Mouse (Mus musculus): ENCODE measurements around the gene Ets2. TPM values are rescaled to one million over a fixed set of nuclear protein-coding genes. Genes with fewer than 3 reads are reported as not detected.

Gene Ets2
- polyA plus RNA-seq, 2 experiments: 7.4 to 7.5 TPM

GRCm38 (mm10) chr16:95667395-95668150 lies 34.3 kb upstream of the Ets2 start:
- TF ChIP-seq EP300 (IDR thresholded peaks at IDR 0.05; ENCODE audit: low read depth) (no peak), CTCF (IDR thresholded peaks at IDR 0.05; ENCODE audit: low read depth) (no peak)
- H3K9ac ChIP-seq (replicated peaks): no peak overlapping the region
- peaks cover 0 to 2% of the 10 kb centered on the region in 2 experiments; a peak in 2 of 4 replicates for H3K4me1 ChIP-seq (replicated peaks; ENCODE audit: control insufficient read depth in 2 of 2, insufficient read depth in 2 of 2, low read length in 1 of 2)
- ATAC-seq (ENCODE audit: insufficient read depth) (no peak), DNase-seq (ENCODE audit: low read depth in 3 of 3, low spot score in 3 of 3) (no peak)
- no peak overlapping the region for H3K4me2 ChIP-seq (ENCODE audit: low read depth)
- no peaks in the 10 kb centered on the region for H3K36me3 ChIP-seq (replicated peaks; ENCODE audit: control insufficient read depth, insufficient read depth, low read depth)
- no peak overlapping the region for H3K4me3 ChIP-seq (ENCODE audit: insufficient read depth in 1 of 2, low read depth in 2 of 2, low read length in 2 of 2)
- H3K27ac ChIP-seq: no peak overlapping the region
- H3K9me3 ChIP-seq (ENCODE audit: control insufficient read depth, low read length): no peaks in the 10 kb centered on the region
- 54% methylated on average over 11 of the region's 11 CpGs for WGBS (ENCODE audit: insufficient replicate concordance)
- H3K27me3 ChIP-seq (ENCODE audit: control insufficient read depth, insufficient read depth, low read length): no peaks in the 10 kb centered on the region

GRCm38 (mm10) chr16:95668151-95668993 lies 33.5 kb upstream of the Ets2 start:
- TF ChIP-seq CTCF (IDR thresholded peaks at IDR 0.05; ENCODE audit: low read depth): no peak
- no peak for TF ChIP-seq EP300 (IDR thresholded peaks at IDR 0.05; ENCODE audit: low read depth)
- Histone ChIP-seq H3K27me3 (ENCODE audit: control insufficient read depth, insufficient read depth, low read length) (no peaks in the 10 kb centered on the region), H3K9me3 (ENCODE audit: control insufficient read depth, low read length) (no peaks in the 10 kb centered on the region), H3K4me1 (replicated peaks; ENCODE audit: control insufficient read depth in 2 of 2, insufficient read depth in 2 of 2, low read length in 1 of 2) (peaks cover 0 to 2% of the 10 kb centered on the region in 2 experiments; a peak in 2 of 4 replicates), H3K27ac (no peak overlapping the region), H3K4me2 (ENCODE audit: low read depth) (no peak overlapping the region), H3K4me3 (ENCODE audit: insufficient read depth in 1 of 2, low read depth in 2 of 2, low read length in 2 of 2) (no peak overlapping the region), H3K36me3 (replicated peaks; ENCODE audit: control insufficient read depth, insufficient read depth, low read depth) (no peaks in the 10 kb centered on the region), H3K9ac (replicated peaks) (no peak overlapping the region)
- no peak for ATAC-seq (ENCODE audit: insufficient read depth)
- DNase-seq (ENCODE audit: low read depth in 3 of 3, low spot score in 3 of 3): no peak
- 63% methylated on average over 19 of the region's 19 CpGs for WGBS (ENCODE audit: insufficient replicate concordance)

GRCm38 (mm10) chr16:95674452-95674921 lies 27.4 kb upstream of the Ets2 start:
- ATAC-seq (ENCODE audit: insufficient read depth) (no peak), DNase-seq (ENCODE audit: low read depth in 3 of 3, low spot score in 3 of 3) (no peak)
- Histone ChIP-seq H3K27ac (no peak overlapping the region), H3K9ac (replicated peaks) (no peak overlapping the region), H3K36me3 (replicated peaks; ENCODE audit: control insufficient read depth, insufficient read depth, low read depth) (no peaks in the 10 kb centered on the region), H3K4me2 (ENCODE audit: low read depth) (no peak overlapping the region; the same call in 1 of the 2 replicates), H3K4me3 (ENCODE audit: insufficient read depth in 1 of 2, low read depth in 2 of 2, low read length in 2 of 2) (no peak overlapping the region), H3K4me1 (replicated peaks; ENCODE audit: control insufficient read depth in 2 of 2, insufficient read depth in 2 of 2, low read length in 1 of 2) (peaks cover 0 to 6% of the 10 kb centered on the region in 2 experiments; a peak in 1 of 4 replicates), H3K9me3 (ENCODE audit: control insufficient read depth, low read length) (no peaks in the 10 kb centered on the region), H3K27me3 (ENCODE audit: control insufficient read depth, insufficient read depth, low read length) (no peaks in the 10 kb centered on the region)
- TF ChIP-seq CTCF (IDR thresholded peaks at IDR 0.05; ENCODE audit: low read depth) (no peak), EP300 (IDR thresholded peaks at IDR 0.05; ENCODE audit: low read depth) (no peak)
- WGBS (ENCODE audit: insufficient replicate concordance): 43% methylated on average over 5 of the region's 5 CpGs

- no peaks in the 10 kb centered on the region for H3K9me3 ChIP-seq (ENCODE audit: control insufficient read depth, low read length)
- no peaks in the 10 kb centered on the region for H3K36me3 ChIP-seq (replicated peaks; ENCODE audit: control insufficient read depth, insufficient read depth, low read depth)
- H3K4me2 ChIP-seq (ENCODE audit: low read depth): no peak overlapping the region
- H3K27me3 ChIP-seq (ENCODE audit: control insufficient read depth, insufficient read depth, low read length): no peaks in the 10 kb centered on the region
- H3K4me3 ChIP-seq (ENCODE audit: insufficient read depth in 1 of 2, low read depth in 2 of 2, low read length in 2 of 2): no peak overlapping the region
- no peak overlapping the region for H3K9ac ChIP-seq (replicated peaks)
- DNase-seq (ENCODE audit: low read depth in 3 of 3, low spot score in 3 of 3) (no peak), ATAC-seq (ENCODE audit: insufficient read depth) (no peak)
- no peak for TF ChIP-seq CTCF (IDR thresholded peaks at IDR 0.05; ENCODE audit: low read depth)
- TF ChIP-seq EP300 (IDR thresholded peaks at IDR 0.05; ENCODE audit: low read depth): no peak
- WGBS (ENCODE audit: insufficient replicate concordance): 60% methylated on average over 11 of the region's 11 CpGs
- no peak overlapping the region for H3K27ac ChIP-seq
- peaks cover 0 to 6% of the 10 kb centered on the region in 2 experiments; a peak in 1 of 4 replicates for H3K4me1 ChIP-seq (replicated peaks; ENCODE audit: control insufficient read depth in 2 of 2, insufficient read depth in 2 of 2, low read length in 1 of 2)
Observed at GRCm38 (mm10) chr16:95675212-95675611, 26.7 kb upstream of the Ets2 start.

GRCm38 (mm10) chr16:95676668-95677067 lies 25.2 kb upstream of the Ets2 start:
- whole genome bisulfite sequencing (ENCODE audit: insufficient replicate concordance): 67% methylated on average over 3 of the region's 3 CpGs
- TF ChIP-seq EP300 (IDR thresholded peaks at IDR 0.05; ENCODE audit: low read depth) (no peak), CTCF (IDR thresholded peaks at IDR 0.05; ENCODE audit: low read depth) (no peak)
- no peak overlapping the region for H3K4me3 ChIP-seq (ENCODE audit: insufficient read depth in 1 of 2, low read depth in 2 of 2, low read length in 2 of 2)
- peaks cover 0 to 6% of the 10 kb centered on the region in 2 experiments; a peak in 1 of 4 replicates for H3K4me1 ChIP-seq (replicated peaks; ENCODE audit: control insufficient read depth in 2 of 2, insufficient read depth in 2 of 2, low read length in 1 of 2)
- ATAC-seq (ENCODE audit: insufficient read depth) (no peak), DNase-seq (ENCODE audit: low read depth in 3 of 3, low spot score in 3 of 3) (no peak)
- no peaks in the 10 kb centered on the region for H3K27me3 ChIP-seq (ENCODE audit: control insufficient read depth, insufficient read depth, low read length)
- H3K9me3 ChIP-seq (ENCODE audit: control insufficient read depth, low read length): no peaks in the 10 kb centered on the region
- H3K27ac ChIP-seq: no peak overlapping the region
- no peak overlapping the region for H3K4me2 ChIP-seq (ENCODE audit: low read depth)
- H3K36me3 ChIP-seq (replicated peaks; ENCODE audit: control insufficient read depth, insufficient read depth, low read depth): no peaks in the 10 kb centered on the region
- no peak overlapping the region for H3K9ac ChIP-seq (replicated peaks)
